Mouse (Mus musculus) liver, embryonic 16.5 days (tissue): ENCODE data around the gene Ewsr1. TPM values are rescaled to one million over a fixed set of nuclear protein-coding genes. Genes with fewer than 3 reads are reported as not detected.

Experiments used
- ATAC-seq: fragments of 200-750 bp; cut with Nextera tagmentation; 2 replicates; pipeline ENCODE4 v1.8.0; 2017; ENCODE audit warnings: low read depth, mild to moderate bottlenecking, moderate number of reproducible peaks, moderate library complexity
- H3K27ac ChIP-seq: fragments of 300-500 bp; sonication (generic); 2 replicates; pipeline ENCODE4 v1.5.1; 2014; ENCODE audit warnings: mild to moderate bottlenecking, low read length
- H3K27me3 ChIP-seq: fragments of 300-500 bp; sonication (generic); 2 replicates; pipeline ENCODE4 v1.6.1; 2014; ENCODE audit warnings: low read depth, low read length, mixed read lengths; ENCODE audit not compliant: control insufficient read depth, insufficient read depth
- H3K36me3 ChIP-seq: fragments of 300-500 bp; sonication (generic); 2 replicates; pipeline ENCODE4 v1.6.1; 2014; ENCODE audit warnings: mild to moderate bottlenecking; ENCODE audit not compliant: control insufficient read depth, insufficient read depth
- H3K4me1 ChIP-seq: fragments of 300-500 bp; sonication (generic); 2 replicates; pipeline ENCODE4 v1.6.1; 2014; ENCODE audit warnings: low read depth, low read length, mixed read lengths; ENCODE audit not compliant: control insufficient read depth
- H3K4me2 ChIP-seq: fragments of 300-500 bp; sonication (generic); 2 replicates; pipeline ENCODE4 v1.6.1; 2014; ENCODE audit warnings: low read depth, low read length, mixed read lengths
- H3K4me3 ChIP-seq: fragments of 300-500 bp; sonication (generic); 2 replicates; pipeline ENCODE4 v1.5.1; 2014; ENCODE audit warnings: low read depth, mild to moderate bottlenecking, low read length
- H3K9ac ChIP-seq: fragments of 300-500 bp; sonication (generic); 2 replicates; pipeline ENCODE4 v1.6.1; 2014; ENCODE audit warnings: low read depth, low read length
- H3K9me3 ChIP-seq: fragments of 300-500 bp; sonication (generic); replicated peaks from 2 replicates; pipeline ENCODE4 v1.6.1; 2016; ENCODE audit warnings: low read length; ENCODE audit not compliant: control insufficient read depth
- WGBS: fragments of 180-500 bp; shearing (Covaris S2); extraction: QIAGEN DNeasy Blood & Tissue Kit; methylation state at CpG from one replicate; pipeline ENCODE4 v1.1.7; 2014; ENCODE audit not compliant: insufficient replicate concordance; 5-methylcytosine and 5-hydroxymethylcytosine counted together
- polyA plus RNA-seq: library from polyadenylated mRNA; unstranded; fragments of >200 nt; fragmentation: Nextera tagmentation; extraction: Ambion mirVana; gene quantifications from 2 replicates; pipeline ENCODE4 v1.2.1, GENCODE M21; 2015

The Ewsr1 gene
- polyA plus RNA-seq = 232 and 241 TPM in 2 replicates

DNA sequence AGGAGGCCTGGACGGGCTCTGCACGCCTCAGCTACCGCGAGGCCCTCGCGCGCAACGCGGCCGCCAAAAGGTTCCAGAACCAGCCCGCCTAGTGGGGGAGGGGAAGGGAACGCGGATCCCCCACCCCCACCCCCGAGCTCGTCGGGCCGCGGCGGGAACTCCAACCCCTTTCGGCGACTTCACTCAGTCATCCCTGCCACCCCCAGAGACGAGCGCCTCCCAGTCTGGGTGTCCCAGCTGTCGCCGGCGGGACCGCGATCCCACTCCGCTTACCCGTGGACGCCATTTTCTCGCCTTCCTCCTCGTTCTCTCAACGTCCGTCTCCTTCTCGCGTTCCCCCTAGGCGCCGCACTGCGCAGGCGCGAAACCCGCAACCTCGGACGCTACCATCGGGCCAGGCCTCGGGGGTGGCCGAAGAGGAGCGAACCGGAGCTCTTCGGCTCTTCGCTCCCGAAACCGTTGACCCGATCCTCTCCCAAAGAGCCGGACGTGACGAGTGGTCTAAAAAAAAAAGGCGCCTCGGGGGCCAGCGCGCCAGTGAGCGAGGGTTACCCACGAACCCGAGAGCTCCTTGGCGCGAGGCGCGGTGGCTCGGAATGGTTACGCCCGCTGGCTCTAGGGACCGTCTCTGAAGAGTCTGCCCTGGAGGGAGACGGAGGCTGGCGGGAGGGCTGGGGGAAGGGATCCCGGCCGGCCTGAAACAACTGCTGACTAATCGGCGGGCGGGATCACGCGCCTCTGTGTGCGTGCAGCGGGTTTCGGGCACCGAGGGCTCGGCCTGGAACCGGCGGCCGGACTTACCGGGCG lies at the start of gene Ewsr1, which contains the start of gene Rhbdd3:
Ewsr1 (minus strand) TSS at position 531 of the 807 bp plus-strand sequence.
Rhbdd3 (plus strand) TSS at position 191 of the 807 bp plus-strand sequence.
- Histone ChIP-seq H3K4me2 (peak within 1 kb of the TSS; percentile 88), H3K9me3 (no peaks in the 10 kb centered on the region), H3K4me3 (peak within 1 kb of the TSS; percentile 98), H3K9ac (peak within 1 kb of the TSS; percentile 98), H3K27ac (peak within 1 kb of the TSS; percentile 88), H3K4me1 (peaks cover 32% of the 10 kb centered on the region), H3K27me3 (no peaks in the 10 kb centered on the region), H3K36me3 (peaks cover 3% of the 10 kb centered on the region; the same call in 1 of the 2 replicates)
- whole genome bisulfite sequencing = under 1% methylated on average over 92 of the region's 92 CpGs
- peak; percentile 87 for ATAC-seq

DNA sequence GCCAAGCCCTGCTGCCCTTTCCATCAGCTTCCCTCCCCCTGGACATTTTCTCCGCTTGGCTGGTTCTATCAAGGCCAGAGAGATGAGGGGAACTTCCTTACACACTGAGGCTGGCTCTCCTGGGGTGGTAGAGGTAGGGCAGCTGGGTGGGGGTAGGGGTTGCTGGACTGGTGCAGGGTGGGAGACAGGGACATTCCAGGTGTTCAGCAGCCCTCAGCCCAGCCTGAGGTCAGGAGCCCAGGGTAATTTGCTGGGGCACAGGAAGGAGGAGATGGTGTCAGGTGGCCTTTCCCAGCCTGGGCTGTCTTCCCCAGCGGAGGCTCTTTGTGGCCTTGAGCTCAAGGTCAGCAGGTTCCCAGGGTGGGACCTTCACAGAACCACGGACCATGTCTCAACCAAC lies 46.5 kb upstream of the Ewsr1 start:
- no peaks in the 10 kb centered on the region for H3K36me3 ChIP-seq
- H3K4me1 ChIP-seq = peaks cover 14% of the 10 kb centered on the region; the same call in 1 of the 2 replicates
- ATAC-seq = no peak
- no peak overlapping the region for H3K27ac ChIP-seq
- no peak overlapping the region for H3K4me2 ChIP-seq
- no peaks in the 10 kb centered on the region for H3K9me3 ChIP-seq
- 73% methylated on average over 3 of the region's 3 CpGs for WGBS
- H3K4me3 ChIP-seq = no peak overlapping the region
- H3K27me3 ChIP-seq = peaks cover 3% of the 10 kb centered on the region; the same call in 1 of the 2 replicates
- no peak overlapping the region for H3K9ac ChIP-seq

DNA sequence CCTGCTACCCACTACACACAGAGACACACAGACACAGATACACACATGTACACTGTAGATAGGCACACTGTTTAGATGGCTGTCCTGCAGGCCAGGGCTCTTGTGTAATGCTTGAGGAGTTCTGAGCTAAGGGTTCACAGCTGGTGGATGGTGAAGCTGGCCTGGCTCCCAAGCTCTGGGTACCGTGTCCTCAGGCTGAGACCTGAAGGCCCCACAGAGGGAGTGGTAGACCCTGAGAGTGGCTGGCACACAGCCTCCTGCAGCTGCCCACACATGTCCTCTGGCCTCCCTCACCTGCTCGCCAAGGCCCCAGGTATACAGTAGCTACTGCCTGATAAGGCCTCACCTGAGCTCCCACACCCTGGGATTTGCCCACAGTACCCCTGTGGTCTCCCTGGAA lies 42.9 kb upstream of the Ewsr1 start:
- ATAC-seq = no peak

DNA sequence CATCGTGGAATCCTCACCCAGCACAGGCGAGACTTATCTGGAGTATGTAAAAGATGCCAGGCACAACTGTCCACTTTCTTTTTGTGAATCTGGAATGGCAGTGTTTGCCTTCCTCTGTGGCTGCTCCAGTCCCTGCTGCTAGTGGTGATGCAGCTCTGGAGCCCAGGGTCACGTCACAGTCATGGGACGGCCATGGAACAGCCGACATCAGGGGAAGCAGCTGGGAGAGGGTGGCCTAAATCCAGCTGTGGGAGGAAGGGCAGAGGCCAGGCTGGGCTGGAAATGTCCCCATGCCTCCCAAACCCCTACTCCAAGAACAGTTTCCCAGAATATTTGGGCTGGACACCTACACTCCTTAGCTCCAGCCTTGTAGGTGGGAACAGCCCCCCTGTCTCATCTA lies 42.2 kb upstream of the Ewsr1 start:
- H3K9ac ChIP-seq = no peak overlapping the region
- H3K27ac ChIP-seq = no peak overlapping the region
- H3K36me3 ChIP-seq = no peaks in the 10 kb centered on the region
- no peaks in the 10 kb centered on the region for H3K27me3 ChIP-seq
- no peaks in the 10 kb centered on the region for H3K9me3 ChIP-seq
- no peak for ATAC-seq
- peaks cover 15% of the 10 kb centered on the region for H3K4me1 ChIP-seq
- H3K4me2 ChIP-seq = no peak overlapping the region
- 57% methylated on average over 5 of the region's 5 CpGs for WGBS
- H3K4me3 ChIP-seq = no peak overlapping the region

More for the DNA sequence above, 42.9 kb upstream of the Ewsr1 start:
- no peak overlapping the region for H3K9ac ChIP-seq
- no peaks in the 10 kb centered on the region for H3K36me3 ChIP-seq
- no peak overlapping the region for H3K27ac ChIP-seq
- WGBS = 56% methylated on average over 2 of the region's 2 CpGs
- H3K9me3 ChIP-seq = no peaks in the 10 kb centered on the region
- no peaks in the 10 kb centered on the region for H3K27me3 ChIP-seq
- H3K4me3 ChIP-seq = no peak overlapping the region
- no peak overlapping the region for H3K4me2 ChIP-seq
- H3K4me1 ChIP-seq = peaks cover 15% of the 10 kb centered on the region

DNA sequence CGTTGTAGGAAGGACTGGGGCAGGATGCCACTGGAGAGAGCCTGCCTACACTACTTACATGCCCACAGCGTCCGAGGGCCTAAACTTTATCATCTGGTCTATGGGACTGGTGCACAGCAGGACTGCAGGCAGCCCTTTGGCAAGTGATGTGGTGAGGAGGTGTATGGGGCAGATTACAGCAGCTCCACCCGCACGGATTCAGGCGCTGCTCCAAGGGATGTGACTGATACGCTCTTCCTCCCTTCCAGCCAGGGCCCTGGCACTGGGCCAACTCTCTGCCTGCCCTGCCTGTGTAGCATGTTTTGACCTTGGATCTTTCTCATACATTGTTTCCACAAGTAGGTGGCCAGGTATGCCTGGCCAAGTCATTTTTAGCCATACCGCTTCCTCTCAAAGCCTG lies 41.6 kb upstream of the Ewsr1 start:
- H3K4me2 ChIP-seq = no peak overlapping the region
- 50% methylated on average over 8 of the region's 8 CpGs for WGBS
- no peak overlapping the region for H3K27ac ChIP-seq
- H3K9ac ChIP-seq = no peak overlapping the region
- H3K4me3 ChIP-seq = no peak overlapping the region
- peak; percentile 61 for ATAC-seq
- no peaks in the 10 kb centered on the region for H3K36me3 ChIP-seq
- H3K27me3 ChIP-seq = no peaks in the 10 kb centered on the region
- H3K9me3 ChIP-seq = no peaks in the 10 kb centered on the region
- H3K4me1 ChIP-seq = peaks cover 15% of the 10 kb centered on the region

DNA sequence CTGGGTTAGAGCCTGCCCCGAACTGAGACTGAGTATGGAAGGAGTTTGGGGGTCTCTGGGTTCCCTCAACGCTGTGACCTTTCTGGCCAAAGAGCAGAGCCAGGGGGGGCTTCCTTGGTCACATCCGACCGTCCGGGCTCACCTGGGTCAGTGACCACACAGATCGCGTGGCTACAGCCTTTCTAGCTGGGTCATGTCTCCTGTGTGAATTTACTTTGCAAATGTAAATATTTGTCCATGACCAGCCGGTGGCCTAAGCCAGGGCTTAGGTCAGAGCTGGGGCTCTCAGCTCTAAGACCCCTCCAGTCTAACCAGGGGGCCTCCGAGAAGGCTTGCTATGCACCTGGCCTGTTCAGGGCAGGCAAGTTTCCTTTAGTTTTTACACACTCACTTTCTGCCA lies 40.3 kb upstream of the Ewsr1 start:
- Histone ChIP-seq H3K4me3 (no peak overlapping the region), H3K9ac (no peak overlapping the region), H3K27me3 (no peaks in the 10 kb centered on the region), H3K4me2 (no peak overlapping the region), H3K36me3 (no peaks in the 10 kb centered on the region), H3K4me1 (peaks cover 15% of the 10 kb centered on the region), H3K27ac (no peak overlapping the region), H3K9me3 (no peaks in the 10 kb centered on the region)
- 68% methylated on average over 9 of the region's 9 CpGs for WGBS
- ATAC-seq = peak; percentile 73

DNA sequence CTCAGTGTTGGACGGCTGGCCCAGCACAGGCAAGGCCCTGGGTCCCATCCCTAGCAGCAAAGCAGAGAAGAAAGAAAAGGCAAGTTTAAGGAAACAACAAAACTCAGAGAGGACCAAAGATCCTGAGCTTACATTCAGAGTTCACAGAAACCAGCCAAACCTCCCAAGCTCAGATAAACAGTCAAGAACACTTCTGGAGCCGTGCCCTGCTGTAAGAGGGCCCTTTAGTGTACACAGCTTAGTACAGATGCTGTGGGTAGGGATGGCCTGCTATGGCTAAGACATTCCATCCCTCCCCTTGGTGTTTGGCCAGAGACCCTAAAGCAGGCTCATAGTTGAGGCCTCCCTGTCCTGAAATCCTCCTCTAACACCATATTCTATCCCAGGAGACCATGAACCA lies 39.6 kb upstream of the Ewsr1 start:
- no peak overlapping the region for H3K4me2 ChIP-seq
- 46% methylated on average over 2 of the region's 2 CpGs for WGBS

DNA sequence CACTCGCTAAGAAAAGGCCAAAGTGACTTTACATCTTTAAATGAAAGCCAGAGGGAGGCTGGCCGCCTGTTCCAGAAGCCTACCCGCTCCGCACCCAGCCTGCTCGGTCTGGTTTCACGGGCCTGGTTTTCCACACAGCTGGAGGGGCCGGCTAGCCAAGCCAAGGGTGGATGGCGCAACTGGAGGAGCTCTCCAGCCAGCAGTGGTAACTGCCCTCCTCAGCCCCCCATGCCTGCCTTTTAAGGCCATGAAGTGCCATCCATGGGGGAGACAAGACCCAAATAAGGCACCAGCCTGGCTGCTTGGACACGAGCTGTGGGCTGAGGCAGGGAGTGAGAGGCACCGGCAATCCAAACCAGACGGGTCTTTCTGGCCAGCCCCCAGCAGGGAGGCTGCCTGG lies 36.8 kb upstream of the Ewsr1 start:
- H3K4me3 ChIP-seq = no peak overlapping the region
- H3K27me3 ChIP-seq = no peaks in the 10 kb centered on the region
- no peaks in the 10 kb centered on the region for H3K36me3 ChIP-seq
- 68% methylated on average over 11 of the region's 11 CpGs for WGBS
- H3K4me2 ChIP-seq = no peak overlapping the region
- H3K27ac ChIP-seq = no peak overlapping the region
- no peaks in the 10 kb centered on the region for H3K9me3 ChIP-seq
- no peak for ATAC-seq
- H3K4me1 ChIP-seq = peaks cover 12% of the 10 kb centered on the region
- no peak overlapping the region for H3K9ac ChIP-seq

More for the DNA sequence above, 39.6 kb upstream of the Ewsr1 start:
- Histone ChIP-seq H3K9me3 (no peaks in the 10 kb centered on the region), H3K9ac (no peak overlapping the region), H3K4me1 (peaks cover 15% of the 10 kb centered on the region), H3K36me3 (no peaks in the 10 kb centered on the region), H3K27me3 (no peaks in the 10 kb centered on the region), H3K4me3 (no peak overlapping the region), H3K27ac (no peak overlapping the region)
- ATAC-seq = no peak

DNA sequence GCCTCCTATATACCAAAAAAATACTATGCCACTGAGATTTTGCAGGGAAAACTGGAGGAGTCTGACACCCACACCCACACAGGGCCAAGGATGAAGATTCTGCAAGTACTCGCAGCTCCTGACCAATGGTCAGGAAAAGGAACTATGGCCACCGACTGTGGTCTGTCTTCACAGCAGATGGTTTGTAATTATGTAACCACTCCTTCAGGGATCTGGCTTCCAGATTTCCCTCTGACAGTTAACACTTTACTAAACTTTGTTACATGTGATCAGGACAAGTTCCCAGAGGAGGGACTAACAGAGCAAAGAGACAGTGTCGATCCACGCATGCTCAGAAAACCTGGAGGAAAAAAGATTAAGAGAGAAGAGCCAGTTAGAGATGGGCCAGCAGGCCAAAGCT lies 33.7 kb upstream of the Ewsr1 start:
- WGBS = 51% methylated on average over 4 of the region's 4 CpGs

More for the DNA sequence above, 33.7 kb upstream of the Ewsr1 start:
- H3K27me3 ChIP-seq = no peaks in the 10 kb centered on the region
- H3K9me3 ChIP-seq = no peaks in the 10 kb centered on the region
- H3K36me3 ChIP-seq = no peaks in the 10 kb centered on the region
- no peak overlapping the region for H3K4me2 ChIP-seq
- ATAC-seq = no peak
- H3K9ac ChIP-seq = no peak overlapping the region
- H3K4me1 ChIP-seq = no peaks in the 10 kb centered on the region
- H3K27ac ChIP-seq = no peak overlapping the region
- no peak overlapping the region for H3K4me3 ChIP-seq
